Mouse (Mus musculus): ENCODE data around the gene Sar1b. TPM values are rescaled to one million over a fixed set of nuclear protein-coding genes. Genes with fewer than 3 reads are reported as not detected.
"Not testable (repeated sequence)": the region's sequence is repeated elsewhere in the genome, so short reads cannot be mapped to it uniquely, and the experiment has no call there.

Gene Sar1b
- 140 and 148 TPM in 2 replicates for polyA plus RNA-seq (2014; fragmentation: Nextera tagmentation; extraction: Ambion mirVana)

GRCm38 (mm10) chr11:51763213-51763907 lies at the start of gene Sar1b, which contains the start of gene Sec24a:
Gene Sar1b (plus strand): TSS chr11:51763687.
Gene Sec24a (minus strand): TSS chr11:51763634.
- Histone ChIP-seq H3K4me2 (ENCODE audit: low read length) (peak within 1 kb of the TSS; percentile 80), H3K36me3 (ENCODE audit: control insufficient read depth, insufficient read depth, low read length) (no peaks in the 10 kb centered on the region), H3K4me1 (ENCODE audit: control insufficient read depth in 2 of 2, insufficient read depth in 2 of 2, low read length in 2 of 2) (peaks cover 0 to 16% of the 10 kb centered on the region in 2 experiments; a peak in 2 of 4 replicates), H3K4me3 (ENCODE audit: control insufficient read depth in 1 of 2, insufficient read depth in 1 of 2, low read depth in 1 of 2, low read length in 2 of 2) (peak within 1 kb of the TSS; percentile 66 to 92), H3K9ac (ENCODE audit: low read length) (peak within 1 kb of the TSS; percentile 88), H3K27me3 (ENCODE audit: control insufficient read depth, insufficient read depth, low read length) (no peaks in the 10 kb centered on the region; the same call in 1 of the 2 replicates), H3K9me3 (ENCODE audit: control insufficient read depth, low read length) (no peaks in the 10 kb centered on the region), H3K27ac (replicated peaks in 1 of 2; ENCODE audit: control insufficient read depth in 1 of 2, insufficient read depth in 1 of 2, low read depth in 2 of 2, low read length in 2 of 2) (no peak within 1 kb of the TSS)
- under 1% methylated on average over 30 of the region's 30 CpGs for WGBS
- ATAC-seq (ENCODE audit: insufficient number of reproducible peaks, insufficient read depth, low FRiP score, low read depth) = peak; percentile 86

GRCm38 (mm10) chr11:51721066-51721465 lies 42.4 kb upstream of the Sar1b start:
- Histone ChIP-seq H3K36me3 (ENCODE audit: control insufficient read depth, insufficient read depth, low read length) (peaks cover 92% of the 10 kb centered on the region), H3K27me3 (ENCODE audit: control insufficient read depth, insufficient read depth, low read length) (no peaks in the 10 kb centered on the region), H3K9me3 (ENCODE audit: control insufficient read depth, low read length) (no peaks in the 10 kb centered on the region), H3K4me2 (ENCODE audit: low read length) (no peak overlapping the region), H3K9ac (ENCODE audit: low read length) (no peak overlapping the region), H3K27ac (replicated peaks in 1 of 2; ENCODE audit: control insufficient read depth in 1 of 2, insufficient read depth in 1 of 2, low read depth in 2 of 2, low read length in 2 of 2) (no peak overlapping the region), H3K4me3 (ENCODE audit: control insufficient read depth in 1 of 2, insufficient read depth in 1 of 2, low read depth in 1 of 2, low read length in 2 of 2) (no peak overlapping the region), H3K4me1 (ENCODE audit: control insufficient read depth in 2 of 2, insufficient read depth in 2 of 2, low read length in 2 of 2) (no peaks in the 10 kb centered on the region)
- ATAC-seq (ENCODE audit: insufficient number of reproducible peaks, insufficient read depth, low FRiP score, low read depth) = no peak
- 90% methylated on average over 11 of the region's 11 CpGs for WGBS

GRCm38 (mm10) chr11:51732883-51733282 lies 30.6 kb upstream of the Sar1b start:
- Histone ChIP-seq H3K27me3 (ENCODE audit: control insufficient read depth, insufficient read depth, low read length) (no peaks in the 10 kb centered on the region), H3K36me3 (ENCODE audit: control insufficient read depth, insufficient read depth, low read length) (peaks cover 65% of the 10 kb centered on the region), H3K9me3 (ENCODE audit: control insufficient read depth, low read length) (no peaks in the 10 kb centered on the region), H3K4me1 (ENCODE audit: control insufficient read depth in 2 of 2, insufficient read depth in 2 of 2, low read length in 2 of 2) (no peaks in the 10 kb centered on the region), H3K4me2 (ENCODE audit: low read length) (no peak overlapping the region), H3K9ac (ENCODE audit: low read length) (no peak overlapping the region), H3K27ac (replicated peaks in 1 of 2; ENCODE audit: control insufficient read depth in 1 of 2, insufficient read depth in 1 of 2, low read depth in 2 of 2, low read length in 2 of 2) (no peak overlapping the region), H3K4me3 (ENCODE audit: control insufficient read depth in 1 of 2, insufficient read depth in 1 of 2, low read depth in 1 of 2, low read length in 2 of 2) (no peak overlapping the region)
- WGBS = 73% methylated on average over 1 of the region's 1 CpGs
- ATAC-seq (ENCODE audit: insufficient number of reproducible peaks, insufficient read depth, low FRiP score, low read depth) = no peak

GRCm38 (mm10) chr11:51734218-51734617 lies 29.3 kb upstream of the Sar1b start:
- not testable (repeated sequence) for H3K4me2 ChIP-seq (ENCODE audit: low read length); ATAC-seq (ENCODE audit: insufficient number of reproducible peaks, insufficient read depth, low FRiP score, low read depth); H3K9ac ChIP-seq (ENCODE audit: low read length); H3K4me3 ChIP-seq (ENCODE audit: control insufficient read depth in 1 of 2, insufficient read depth in 1 of 2, low read depth in 1 of 2, low read length in 2 of 2); H3K9me3 ChIP-seq (ENCODE audit: control insufficient read depth, low read length); H3K4me1 ChIP-seq (ENCODE audit: control insufficient read depth in 2 of 2, insufficient read depth in 2 of 2, low read length in 2 of 2); H3K27me3 ChIP-seq (ENCODE audit: control insufficient read depth, insufficient read depth, low read length); H3K27ac ChIP-seq (replicated peaks in 1 of 2; ENCODE audit: control insufficient read depth in 1 of 2, insufficient read depth in 1 of 2, low read depth in 2 of 2, low read length in 2 of 2)
- H3K36me3 ChIP-seq (ENCODE audit: control insufficient read depth, insufficient read depth, low read length) = peaks cover 69% of the 10 kb centered on the region
- 93% methylated on average over 12 of the region's 13 CpGs for WGBS

GRCm38 (mm10) chr11:51738651-51739403 lies 24.7 kb upstream of the Sar1b start:
- H3K4me3 ChIP-seq (ENCODE audit: control insufficient read depth in 1 of 2, insufficient read depth in 1 of 2, low read depth in 1 of 2, low read length in 2 of 2) = no peak overlapping the region
- H3K9ac ChIP-seq (ENCODE audit: low read length) = no peak overlapping the region
- WGBS = 91% methylated on average over 3 of the region's 3 CpGs
- no peak for ATAC-seq (ENCODE audit: insufficient number of reproducible peaks, insufficient read depth, low FRiP score, low read depth)
- no peak overlapping the region for H3K4me2 ChIP-seq (ENCODE audit: low read length)
- no peak overlapping the region for H3K27ac ChIP-seq (replicated peaks in 1 of 2; ENCODE audit: control insufficient read depth in 1 of 2, insufficient read depth in 1 of 2, low read depth in 2 of 2, low read length in 2 of 2)
- H3K27me3 ChIP-seq (ENCODE audit: control insufficient read depth, insufficient read depth, low read length) = no peaks in the 10 kb centered on the region
- no peaks in the 10 kb centered on the region for H3K9me3 ChIP-seq (ENCODE audit: control insufficient read depth, low read length)
- no peaks in the 10 kb centered on the region for H3K4me1 ChIP-seq (ENCODE audit: control insufficient read depth in 2 of 2, insufficient read depth in 2 of 2, low read length in 2 of 2)
- peaks cover 67% of the 10 kb centered on the region for H3K36me3 ChIP-seq (ENCODE audit: control insufficient read depth, insufficient read depth, low read length)

GRCm38 (mm10) chr11:51740701-51741100 lies 22.8 kb upstream of the Sar1b start:
- H3K27me3 ChIP-seq (ENCODE audit: control insufficient read depth, insufficient read depth, low read length) = no peaks in the 10 kb centered on the region
- H3K9ac ChIP-seq (ENCODE audit: low read length) = no peak overlapping the region
- WGBS = 97% methylated on average over 3 of the region's 3 CpGs
- no peak for ATAC-seq (ENCODE audit: insufficient number of reproducible peaks, insufficient read depth, low FRiP score, low read depth)
- H3K4me1 ChIP-seq (ENCODE audit: control insufficient read depth in 2 of 2, insufficient read depth in 2 of 2, low read length in 2 of 2) = no peaks in the 10 kb centered on the region
- peaks cover 64% of the 10 kb centered on the region for H3K36me3 ChIP-seq (ENCODE audit: control insufficient read depth, insufficient read depth, low read length)
- no peak overlapping the region for H3K4me3 ChIP-seq (ENCODE audit: control insufficient read depth in 1 of 2, insufficient read depth in 1 of 2, low read depth in 1 of 2, low read length in 2 of 2)
- H3K9me3 ChIP-seq (ENCODE audit: control insufficient read depth, low read length) = no peaks in the 10 kb centered on the region
- H3K27ac ChIP-seq (replicated peaks in 1 of 2; ENCODE audit: control insufficient read depth in 1 of 2, insufficient read depth in 1 of 2, low read depth in 2 of 2, low read length in 2 of 2) = no peak overlapping the region
- H3K4me2 ChIP-seq (ENCODE audit: low read length) = no peak overlapping the region

GRCm38 (mm10) chr11:51746096-51746495 lies 17.4 kb upstream of the Sar1b start:
- 93% methylated on average over 1 of the region's 1 CpGs for WGBS

More at GRCm38 (mm10) chr11:51746096-51746495, 17.4 kb upstream of the Sar1b start:
- Histone ChIP-seq H3K36me3 (ENCODE audit: control insufficient read depth, insufficient read depth, low read length) (peaks cover 29% of the 10 kb centered on the region), H3K4me1 (ENCODE audit: control insufficient read depth in 2 of 2, insufficient read depth in 2 of 2, low read length in 2 of 2) (no peaks in the 10 kb centered on the region), H3K27ac (replicated peaks in 1 of 2; ENCODE audit: control insufficient read depth in 1 of 2, insufficient read depth in 1 of 2, low read depth in 2 of 2, low read length in 2 of 2) (no peak overlapping the region), H3K9ac (ENCODE audit: low read length) (no peak overlapping the region), H3K4me3 (ENCODE audit: control insufficient read depth in 1 of 2, insufficient read depth in 1 of 2, low read depth in 1 of 2, low read length in 2 of 2) (no peak overlapping the region), H3K27me3 (ENCODE audit: control insufficient read depth, insufficient read depth, low read length) (no peaks in the 10 kb centered on the region), H3K9me3 (ENCODE audit: control insufficient read depth, low read length) (no peaks in the 10 kb centered on the region), H3K4me2 (ENCODE audit: low read length) (no peak overlapping the region)
- ATAC-seq (ENCODE audit: insufficient number of reproducible peaks, insufficient read depth, low FRiP score, low read depth) = no peak
